Mouse (Mus musculus) cerebellum, adult (tissue): Measurements from ENCODE around the gene Ttll4.

ENCODE experiments used
- ATAC-seq: cut with Nextera tagmentation; 2 replicates; pipeline ENCODE4 v1.9.2; 2017; ENCODE audit warnings: mild to moderate bottlenecking, moderate library complexity, mixed read lengths; ENCODE audit not compliant: insufficient number of reproducible peaks, low FRiP score, low TSS enrichment

Gene Ttll4

GRCm38 (mm10) chr1:74749301-74749700, 87.8 kb downstream of the Ttll4 start:
- ATAC-seq, result no peak

GRCm38 (mm10) chr1:74750683-74751082, 89.1 kb downstream of the Ttll4 start:
- no peak for ATAC-seq

GRCm38 (mm10) chr1:74752150-74752549, 90.6 kb downstream of the Ttll4 start:
- ATAC-seq, result no peak

- no peak for ATAC-seq
Observed at GRCm38 (mm10) chr1:74752833-74753232, 91.3 kb downstream of the Ttll4 start.
